Mouse (Mus musculus) liver, postnatal 0 days (tissue): Measurements from ENCODE around the gene Rims3. TPM values are rescaled to one million over a fixed set of nuclear protein-coding genes. Genes with fewer than 3 reads are reported as not detected.

Experiments
- ATAC-seq: fragments of 200-750 bp; cut with Nextera tagmentation; 2 replicates; pipeline ENCODE4 v1.8.0; 2017; ENCODE audit warnings: mild to moderate bottlenecking, moderate library complexity
- DNase-seq: peaks from one replicate; pipeline ENCODE4 v3.0.0-alpha.2; 2016
- H3K27ac ChIP-seq: fragments of 300-500 bp; sonication (generic); 2 replicates; pipeline ENCODE4 v1.5.1; 2014; ENCODE audit warnings: antibody characterized with exemption, moderate library complexity, mild to moderate bottlenecking, low read depth
- H3K27me3 ChIP-seq: fragments of 300-500 bp; sonication (generic); 2 replicates; pipeline ENCODE4 v1.6.1; 2014; ENCODE audit warnings: low read length, control low read depth, mixed read lengths; ENCODE audit not compliant: insufficient read depth
- H3K36me3 ChIP-seq: fragments of 300-500 bp; sonication (generic); replicated peaks from 2 replicates; pipeline ENCODE4 v1.6.1; 2014; ENCODE audit warnings: mild to moderate bottlenecking, control low read depth, low read length, moderate library complexity, mixed read lengths; ENCODE audit not compliant: insufficient read depth
- H3K4me1 ChIP-seq: fragments of 300-500 bp; sonication (generic); 2 replicates; pipeline ENCODE4 v1.6.1; 2014; ENCODE audit warnings: antibody characterized with exemption, mild to moderate bottlenecking, control low read depth; ENCODE audit not compliant: insufficient read depth
- H3K4me2 ChIP-seq: fragments of 300-500 bp; sonication (generic); 2 replicates; pipeline ENCODE4 v1.6.1; 2014; ENCODE audit warnings: low read depth, mild to moderate bottlenecking, low read length, moderate library complexity, mixed read lengths
- H3K4me3 ChIP-seq: fragments of 300-500 bp; sonication (generic); 2 replicates; pipeline ENCODE4 v1.5.1; 2014; ENCODE audit warnings: low read depth, low read length
- H3K9ac ChIP-seq: fragments of 300-500 bp; sonication (generic); replicated peaks from 2 replicates; pipeline ENCODE4 v1.6.1; 2014; ENCODE audit warnings: mild to moderate bottlenecking, moderate library complexity
- H3K9me3 ChIP-seq: fragments of 300-500 bp; sonication (generic); 2 replicates; pipeline ENCODE4 v1.6.1; 2016; ENCODE audit warnings: mild to moderate bottlenecking, control low read depth, low read length, mixed read lengths
- CTCF ChIP-seq: sonication (generic); IDR thresholded peaks from 2 replicates; pipeline ENCODE4 v1.5.1; 2016; ENCODE audit warnings: antibody characterized with exemption, low read depth
- EP300 ChIP-seq: IDR thresholded peaks from 2 replicates; pipeline ENCODE4 v1.6.1; 2016; ENCODE audit warnings: antibody characterized with exemption, low read depth, mild to moderate bottlenecking
- WGBS: fragments of 180-500 bp; shearing (Covaris S2); extraction: QIAGEN DNeasy Blood & Tissue Kit; methylation state at CpG from one replicate; pipeline ENCODE4 v1.1.7; 2014; ENCODE audit not compliant: insufficient replicate concordance; 5-methylcytosine and 5-hydroxymethylcytosine counted together
- polyA plus RNA-seq: library from polyadenylated mRNA; unstranded; fragments of >200 nt; fragmentation: Nextera tagmentation; extraction: Ambion mirVana; gene quantifications from 2 replicates; pipeline ENCODE4 v1.2.1, GENCODE M21; 2015

Rims3 gene
- polyA plus RNA-seq, 1 experiment from 2014 or later: 0.31 TPM

DNA sequence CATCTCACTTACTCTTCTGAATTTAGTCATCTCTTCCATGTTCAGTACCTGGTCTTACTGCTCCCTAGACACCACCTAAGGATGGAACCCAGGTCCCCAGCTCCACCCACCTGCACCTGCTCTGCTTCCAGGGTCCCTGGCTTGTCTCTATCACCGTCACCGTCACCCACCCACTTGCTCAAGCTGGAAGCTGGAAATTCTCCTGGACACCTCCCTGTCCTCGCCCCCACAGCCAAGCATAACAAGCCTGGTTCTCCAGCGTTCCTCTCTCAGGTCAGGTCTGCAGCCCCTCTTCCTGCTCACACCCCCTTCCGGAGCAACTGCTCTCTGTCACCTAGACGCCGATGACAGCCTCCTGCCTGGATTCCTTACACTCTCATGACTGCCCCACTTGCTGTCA, 5.2 kb downstream of the Rims3 start:
- H3K4me2 ChIP-seq: no peak overlapping the region
- H3K27ac ChIP-seq: no peak overlapping the region
- peaks cover 27% of the 10 kb centered on the region for H3K27me3 ChIP-seq
- H3K4me3 ChIP-seq: no peak overlapping the region
- H3K9ac ChIP-seq: no peak overlapping the region
- no peak for ATAC-seq
- no peak for DNase-seq
- no peaks in the 10 kb centered on the region for H3K36me3 ChIP-seq
- TF ChIP-seq EP300 (no peak), CTCF (no peak)
- no peaks in the 10 kb centered on the region for H3K9me3 ChIP-seq
- WGBS: 57% methylated on average over 7 of the region's 7 CpGs
- H3K4me1 ChIP-seq: no peaks in the 10 kb centered on the region

DNA sequence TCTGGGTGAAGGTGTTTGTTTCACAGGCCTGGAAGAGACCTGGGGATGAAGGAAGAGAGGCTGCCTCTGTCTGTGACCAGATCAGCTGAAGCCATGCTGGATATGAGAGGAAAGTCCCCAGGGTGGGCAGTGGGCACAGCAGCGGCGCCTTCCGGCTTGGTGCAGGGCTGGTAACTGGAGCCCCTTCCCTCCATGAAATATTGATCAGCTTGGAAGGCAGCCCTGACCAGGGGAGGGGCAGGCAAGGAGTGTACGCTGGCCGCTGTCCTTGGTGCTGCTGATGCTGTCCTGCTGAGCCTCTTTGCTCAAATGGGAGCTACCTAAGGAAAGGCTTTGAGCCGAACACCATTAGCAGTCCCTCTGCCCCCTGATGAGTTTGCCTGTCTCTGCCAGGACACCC, 11.6 kb downstream of the Rims3 start:
- Histone ChIP-seq H3K4me1 (no peaks in the 10 kb centered on the region), H3K4me2 (no peak overlapping the region), H3K9me3 (no peaks in the 10 kb centered on the region), H3K9ac (no peak overlapping the region), H3K36me3 (no peaks in the 10 kb centered on the region), H3K27ac (no peak overlapping the region), H3K4me3 (no peak overlapping the region), H3K27me3 (no peaks in the 10 kb centered on the region)
- 9% methylated on average over 6 of the region's 6 CpGs for WGBS
- ATAC-seq (0 out of 2 replicates have a peak, but pooled peaks have one; percentile 29), DNase-seq (peak; percentile 66)
- TF ChIP-seq CTCF: no peak
- TF ChIP-seq EP300: no peak

DNA sequence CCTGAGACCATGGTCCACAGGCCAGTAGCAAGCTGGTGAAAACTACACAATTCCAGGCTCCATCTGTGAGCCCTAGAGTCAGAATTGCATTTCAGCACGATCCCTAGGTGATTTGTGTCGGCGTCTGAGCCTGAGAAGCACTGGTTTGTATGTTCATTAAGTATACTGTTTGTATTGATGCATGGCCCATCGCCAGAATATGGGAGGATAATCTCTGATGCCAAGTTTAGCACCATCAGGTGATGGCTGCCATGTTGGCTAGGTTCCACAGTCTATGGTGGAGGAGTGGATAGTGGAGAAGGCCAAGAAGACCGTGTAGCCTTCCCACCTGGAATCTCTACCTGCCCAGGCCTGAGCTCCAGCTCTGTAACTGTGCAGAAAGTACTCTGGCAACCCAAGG, 13.6 kb downstream of the Rims3 start:
- TF ChIP-seq CTCF: no peak
- no peak for TF ChIP-seq EP300
- DNase-seq (no peak), ATAC-seq (no peak)
- Histone ChIP-seq H3K27ac (no peak overlapping the region), H3K4me1 (no peaks in the 10 kb centered on the region), H3K9me3 (no peaks in the 10 kb centered on the region), H3K4me2 (no peak overlapping the region), H3K4me3 (no peak overlapping the region), H3K27me3 (no peaks in the 10 kb centered on the region), H3K36me3 (no peaks in the 10 kb centered on the region), H3K9ac (no peak overlapping the region)
- 69% methylated on average over 5 of the region's 5 CpGs for WGBS

DNA sequence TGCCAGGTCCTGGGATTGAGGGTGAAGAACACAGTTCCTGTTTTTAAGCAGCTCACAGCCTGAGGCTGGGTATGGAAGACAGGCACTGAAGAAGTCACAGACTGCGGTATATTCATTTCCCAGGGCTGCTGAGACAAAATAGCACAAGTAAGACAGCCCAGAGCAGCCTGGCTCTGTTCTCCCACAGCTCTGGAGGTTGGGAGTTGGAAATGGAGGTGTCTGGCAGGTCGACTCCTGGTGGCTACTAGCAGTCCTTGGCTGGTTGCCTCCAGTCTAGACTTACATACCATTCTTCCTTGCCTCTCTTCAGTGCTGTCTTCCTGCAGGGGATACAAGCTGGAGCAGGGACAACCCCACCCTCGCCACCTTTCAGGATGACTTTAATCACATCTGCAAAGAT, 14.4 kb downstream of the Rims3 start:
- no peaks in the 10 kb centered on the region for H3K4me1 ChIP-seq
- 49% methylated on average over 3 of the region's 3 CpGs for WGBS
- no peaks in the 10 kb centered on the region for H3K9me3 ChIP-seq
- DNase-seq (no peak), ATAC-seq (no peak)
- H3K4me3 ChIP-seq: no peak overlapping the region
- no peak for TF ChIP-seq EP300
- no peak for TF ChIP-seq CTCF
- no peak overlapping the region for H3K4me2 ChIP-seq
- no peak overlapping the region for H3K9ac ChIP-seq
- H3K27ac ChIP-seq: no peak overlapping the region
- no peaks in the 10 kb centered on the region for H3K36me3 ChIP-seq
- no peaks in the 10 kb centered on the region for H3K27me3 ChIP-seq

DNA sequence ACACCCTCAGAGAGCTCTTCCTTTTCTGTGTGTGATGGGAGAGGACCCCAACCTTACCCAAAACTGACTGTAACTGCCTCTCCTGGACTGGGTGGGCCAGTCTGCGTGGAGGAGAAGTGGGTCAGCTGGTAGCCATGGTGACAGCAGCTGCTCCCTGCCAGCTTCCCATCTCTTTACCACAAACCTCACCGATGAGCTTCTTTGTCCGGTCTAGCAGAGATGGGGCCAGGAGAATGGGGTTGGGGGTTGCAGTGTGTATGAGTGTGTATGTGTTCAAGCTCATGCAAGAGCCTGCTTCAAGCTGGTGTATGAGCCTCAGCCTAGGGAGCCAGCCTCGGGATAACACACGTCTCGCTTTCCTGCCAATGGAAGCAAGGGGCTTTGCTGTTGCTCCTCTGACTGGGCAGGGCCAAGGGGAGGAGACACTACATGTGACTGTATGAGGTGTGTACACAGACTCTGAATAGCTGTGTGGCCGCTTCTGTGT, 15.7 kb downstream of the Rims3 start:
- H3K36me3 ChIP-seq: no peaks in the 10 kb centered on the region
- no peaks in the 10 kb centered on the region for H3K9me3 ChIP-seq
- DNase-seq (no peak), ATAC-seq (no peak)
- no peaks in the 10 kb centered on the region for H3K4me1 ChIP-seq
- H3K27me3 ChIP-seq: no peaks in the 10 kb centered on the region
- no peak overlapping the region for H3K4me3 ChIP-seq
- H3K4me2 ChIP-seq: no peak overlapping the region
- 51% methylated on average over 7 of the region's 7 CpGs for WGBS
- no peak overlapping the region for H3K9ac ChIP-seq
- no peak overlapping the region for H3K27ac ChIP-seq
- no peak for TF ChIP-seq CTCF
- no peak for TF ChIP-seq EP300

DNA sequence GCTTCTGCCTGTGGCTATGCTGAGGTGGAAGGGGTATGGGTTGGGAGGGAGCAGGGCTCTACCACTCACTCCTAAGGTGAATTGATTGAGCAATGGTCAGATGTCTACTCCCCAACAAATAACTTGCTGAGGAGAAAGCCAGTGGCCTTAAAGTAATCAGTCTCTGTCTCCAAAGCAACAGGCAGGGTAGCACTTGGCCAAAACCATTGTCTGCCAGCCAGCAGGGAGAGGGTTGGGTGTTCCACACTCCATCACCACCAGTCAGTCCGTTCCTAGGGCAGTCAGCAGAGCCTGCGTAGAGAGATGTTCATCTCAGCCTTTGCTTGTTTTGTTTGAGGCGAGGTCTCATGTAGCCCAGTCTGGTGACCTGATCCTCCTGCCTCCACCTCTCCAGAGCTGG, 21.3 kb downstream of the Rims3 start:
- H3K4me2 ChIP-seq: no peak overlapping the region
- no peaks in the 10 kb centered on the region for H3K27me3 ChIP-seq
- no peak for TF ChIP-seq EP300
- H3K9ac ChIP-seq: no peak overlapping the region
- no peak for DNase-seq
- no peak overlapping the region for H3K4me3 ChIP-seq
- H3K36me3 ChIP-seq: no peaks in the 10 kb centered on the region
- WGBS: 68% methylated on average over 3 of the region's 3 CpGs
- no peak overlapping the region for H3K27ac ChIP-seq
- H3K9me3 ChIP-seq: no peaks in the 10 kb centered on the region
- H3K4me1 ChIP-seq: no peaks in the 10 kb centered on the region
- no peak for ATAC-seq

DNA sequence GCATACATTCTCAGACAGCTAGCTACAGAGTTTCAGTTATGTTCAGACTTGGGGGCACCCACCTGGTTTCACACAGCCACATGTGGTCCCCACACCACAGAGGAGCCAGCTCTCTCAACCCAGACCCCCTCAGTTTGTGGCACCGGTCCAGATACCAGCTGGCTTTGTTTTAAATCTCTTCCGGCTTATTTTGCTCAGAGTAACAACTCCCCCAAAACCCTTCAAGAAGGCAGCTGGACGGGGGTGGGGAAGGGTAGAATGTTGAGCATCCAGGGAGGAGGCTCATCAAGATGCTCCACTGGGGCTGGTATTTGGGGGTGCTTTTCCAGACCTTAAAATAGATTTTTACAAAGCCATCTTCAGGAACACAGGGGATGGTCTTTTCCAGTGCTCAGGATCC, 24.1 kb downstream of the Rims3 start:
- no peak overlapping the region for H3K27ac ChIP-seq
- no peaks in the 10 kb centered on the region for H3K36me3 ChIP-seq
- no peak for DNase-seq
- no peak for ATAC-seq
- no peak overlapping the region for H3K9ac ChIP-seq
- H3K4me3 ChIP-seq: no peak overlapping the region
- TF ChIP-seq EP300 (no peak), CTCF (no peak)
- H3K27me3 ChIP-seq: 0 out of 2 replicates have a peak, but pooled peaks cover 2% of the 10 kb centered on the region
- no peaks in the 10 kb centered on the region for H3K9me3 ChIP-seq
- no peak overlapping the region for H3K4me2 ChIP-seq
- WGBS: 79% methylated on average over 3 of the region's 3 CpGs
- H3K4me1 ChIP-seq: no peaks in the 10 kb centered on the region
